In the genomic region with DNA sequence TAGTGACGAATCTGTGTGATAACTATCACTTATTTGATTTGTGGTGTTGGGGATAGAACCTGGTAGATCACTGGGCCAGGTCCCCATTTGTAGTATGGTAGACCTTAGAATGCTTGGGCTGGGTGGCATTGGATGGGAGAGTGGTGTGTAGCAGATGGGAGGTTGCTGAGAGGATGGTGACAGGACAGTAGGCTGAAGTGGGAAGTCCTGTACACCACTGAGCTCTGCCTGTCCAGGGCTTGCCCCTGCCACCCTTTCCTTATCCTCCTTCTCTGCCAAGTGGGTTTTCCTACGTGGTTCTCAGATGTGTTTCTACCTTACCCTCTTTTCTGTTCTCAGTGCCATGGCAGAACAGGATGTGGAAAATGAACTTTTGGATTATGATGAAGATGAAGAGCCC, we compare ENCODE assay signal across 20 mouse cellular contexts. TPM values are rescaled to one million over a fixed set of nuclear protein-coding genes. Genes with fewer than 3 reads are reported as not detected.
DNase-seq lines count a peak whose midpoint lies in the region; ATAC-seq and TF ChIP-seq lines count a peak whose summit lies in the region.
"Had no signal": no experiment of that assay in that cellular context is flagged by ENCODE, and none has a peak within 500 bp of the region (broad histone marks: within the 10 kb centered on the region; RNA-seq: fewer than 3 reads in every experiment).

No protein-coding gene starts in this region.

- H3K4me1 ChIP-seq in limb, embryonic 13.5 days, result peaks cover 20% of the 10 kb centered on the region
- H3K4me1 ChIP-seq in limb, embryonic 10.5 days, result peaks cover 17% of the 10 kb centered on the region
- H3K4me1 ChIP-seq in hindbrain, embryonic 13.5 days (replicated peaks), result peaks cover 23% of the 10 kb centered on the region

- H3K27ac ChIP-seq in limb, embryonic 13.5 days, result no peak overlapping the region
- H3K27ac ChIP-seq in limb, embryonic 10.5 days, result no peak overlapping the region
- no peak overlapping the region for H3K27ac ChIP-seq in hindbrain, embryonic 13.5 days
- H3K27ac ChIP-seq: embryonic facial prominence, embryonic 10.5 days; embryonic facial prominence, embryonic 12.5 days; forebrain, embryonic 13.5 days; forebrain, embryonic 15.5 days had no signal

- 0 out of 2 replicates have a peak overlapping the region, but pooled peaks have one; percentile 4 for H3K9ac ChIP-seq in limb, embryonic 13.5 days
- no peak overlapping the region for H3K9ac ChIP-seq in hindbrain, embryonic 13.5 days
- H3K9ac ChIP-seq: embryonic facial prominence, embryonic 12.5 days; forebrain, embryonic 13.5 days; forebrain, embryonic 15.5 days; forebrain, postnatal 0 days had no signal

- 77% methylated on average over 2 of the region's 2 CpGs for WGBS in limb, embryonic 13.5 days
- 88% methylated on average over 2 of the region's 2 CpGs for WGBS in limb, embryonic 10.5 days
- 99% methylated on average over 2 of the region's 2 CpGs for WGBS in hindbrain, embryonic 13.5 days

- peaks cover 63% of the 10 kb centered on the region for H3K79me2 ChIP-seq in C2C12 (ENCODE audit: control insufficient read depth, insufficient read depth)

- peaks cover 51% of the 10 kb centered on the region for H3K36me3 ChIP-seq in limb, embryonic 13.5 days
- peaks cover 51% of the 10 kb centered on the region for H3K36me3 ChIP-seq in limb, embryonic 10.5 days
- peaks cover 55% of the 10 kb centered on the region for H3K36me3 ChIP-seq in C2C12 (ENCODE audit: control insufficient read depth, insufficient read depth)
- peaks cover 48% of the 10 kb centered on the region for H3K36me3 ChIP-seq in hindbrain, embryonic 13.5 days

- no peak for TF ChIP-seq CTCF in C2C12 (IDR thresholded peaks at IDR 0.05; ENCODE audit: control insufficient read depth, insufficient read depth, insufficient read length)

- no peaks in the 10 kb centered on the region for H3K9me3 ChIP-seq in limb, embryonic 13.5 days
- no peaks in the 10 kb centered on the region for H3K9me3 ChIP-seq in limb, embryonic 10.5 days (replicated peaks)
- H3K9me3 ChIP-seq in hindbrain, embryonic 13.5 days, result no peaks in the 10 kb centered on the region
- H3K9me3 ChIP-seq: embryonic facial prominence, embryonic 10.5 days; embryonic facial prominence, embryonic 12.5 days; forebrain, embryonic 13.5 days; forebrain, embryonic 15.5 days had no signal

- H3ac ChIP-seq in C2C12 (ENCODE audit: control insufficient read depth, insufficient read length, low read depth), result peak overlapping the region; percentile 27

- H3K4me3 ChIP-seq in limb, embryonic 13.5 days, result no peak overlapping the region
- H3K4me3 ChIP-seq in limb, embryonic 10.5 days, result no peak overlapping the region
- no peak overlapping the region for H3K4me3 ChIP-seq in C2C12 (ENCODE audit: insufficient read depth, poor library complexity, severe bottlenecking)
- H3K4me3 ChIP-seq in hindbrain, embryonic 13.5 days, result no peak overlapping the region
- H3K4me3 ChIP-seq: embryonic facial prominence, embryonic 10.5 days; embryonic facial prominence, embryonic 12.5 days; forebrain, embryonic 13.5 days; forebrain, embryonic 15.5 days had no signal

- no peak for DNase-seq in limb, embryonic 10.5 days (ENCODE audit: low spot score)
- DNase-seq in B cell, adult 2 months, result peak; percentile 17 to 18
- peak; percentile 9 for DNase-seq in naive thymus-derived CD4-positive, alpha-beta T cell, adult 2 months (ENCODE audit: low read depth)
- DNase-seq in cerebellum, adult 11-12 months, result no peak
- DNase-seq: adrenal gland, adult 2 months; adrenal gland, postnatal 10 days; adrenal gland, postnatal 25 days; cerebellum, adult 11 months; cerebellum, adult 2 months; cerebellum, adult 9-10 months; cerebellum, postnatal 10 days; cerebellum, postnatal 25 days; forebrain, postnatal 0 days had no signal

- no peak for ATAC-seq in limb, embryonic 13.5 days (ENCODE audit: low FRiP score, low read depth)
- no peak for ATAC-seq in hindbrain, embryonic 13.5 days (ENCODE audit: low FRiP score)
- ATAC-seq: forebrain, embryonic 13.5 days; forebrain, embryonic 15.5 days; forebrain, postnatal 0 days had no signal

- H3K27me3 ChIP-seq in limb, embryonic 13.5 days, result no peaks in the 10 kb centered on the region
- no peaks in the 10 kb centered on the region for H3K27me3 ChIP-seq in limb, embryonic 10.5 days (ENCODE audit: low read depth, poor library complexity, severe bottlenecking)
- H3K27me3 ChIP-seq in C2C12 (ENCODE audit: control insufficient read depth, insufficient read depth, insufficient read length), result no peaks in the 10 kb centered on the region
- H3K27me3 ChIP-seq in hindbrain, embryonic 13.5 days, result no peaks in the 10 kb centered on the region
- H3K27me3 ChIP-seq: embryonic facial prominence, embryonic 12.5 days; forebrain, embryonic 13.5 days; forebrain, embryonic 15.5 days had no signal

- H3K4me2 ChIP-seq in limb, embryonic 13.5 days (replicated peaks), result no peak overlapping the region
- no peak overlapping the region for H3K4me2 ChIP-seq in hindbrain, embryonic 13.5 days
- H3K4me2 ChIP-seq: embryonic facial prominence, embryonic 12.5 days; forebrain, embryonic 13.5 days; forebrain, embryonic 15.5 days had no signal

- peaks cover 51% of the 10 kb centered on the region for H3K79me3 ChIP-seq in C2C12 (ENCODE audit: low read depth)

TF ChIP-seq in C2C12, 6 proteins besides CTCF, POLR2A, EP300 and RAD21:
- TF ChIP-seq MAX (IDR thresholded peaks at IDR 0.05) (no peak), CEBPB (IDR thresholded peaks at IDR 0.05; ENCODE audit: low read depth) (no peak)

RNA-seq across cellular contexts. Expression of a gene that starts 4.1 kb away (rescaled TPM):
- 138 and 143 TPM in 2 replicates for polyA plus RNA-seq in limb, embryonic 13.5 days (2015; fragmentation: Nextera tagmentation; extraction: Ambion mirVana)
- polyA plus RNA-seq in limb, embryonic 10.5 days (2016; fragmentation: Nextera tagmentation; extraction: Ambion mirVana), result 295 and 349 TPM in 2 replicates
- 271 TPM for polyA plus RNA-seq in C2C12 (2012; fragmentation: generic; extraction: Trizol)
- 116 and 119 TPM in 2 replicates for polyA plus RNA-seq in hindbrain, embryonic 13.5 days (2015; fragmentation: Nextera tagmentation; extraction: Ambion mirVana)

RNA-seq across cellular contexts. Expression of a gene that starts 20.1 kb away (rescaled TPM):
- 28.7 and 29.8 TPM in 2 replicates for polyA plus RNA-seq in limb, embryonic 13.5 days (2015; fragmentation: Nextera tagmentation; extraction: Ambion mirVana)
- 38.6 and 41.4 TPM in 2 replicates for polyA plus RNA-seq in limb, embryonic 10.5 days (2016; fragmentation: Nextera tagmentation; extraction: Ambion mirVana)
- 26.6 TPM for polyA plus RNA-seq in C2C12 (2012; fragmentation: generic; extraction: Trizol)
- polyA plus RNA-seq in hindbrain, embryonic 13.5 days (2015; fragmentation: Nextera tagmentation; extraction: Ambion mirVana), result 20.7 and 23.7 TPM in 2 replicates

RNA-seq across cellular contexts. Expression of a gene that starts 22.1 kb away (rescaled TPM):
- 35.8 and 39.8 TPM in 2 replicates for polyA plus RNA-seq in limb, embryonic 13.5 days (2015; fragmentation: Nextera tagmentation; extraction: Ambion mirVana)
- polyA plus RNA-seq in limb, embryonic 10.5 days (2016; fragmentation: Nextera tagmentation; extraction: Ambion mirVana), result 15.6 and 25.8 TPM in 2 replicates
- 114 TPM for polyA plus RNA-seq in C2C12 (2012; fragmentation: generic; extraction: Trizol)
- polyA plus RNA-seq in hindbrain, embryonic 13.5 days (2015; fragmentation: Nextera tagmentation; extraction: Ambion mirVana), result 12.3 and 13.0 TPM in 2 replicates

RNA-seq across cellular contexts. Expression of a gene that starts 52.6 kb away (rescaled TPM):
- 0.89 and 1.2 TPM in 2 replicates for polyA plus RNA-seq in limb, embryonic 13.5 days (2015; fragmentation: Nextera tagmentation; extraction: Ambion mirVana)
- polyA plus RNA-seq in limb, embryonic 10.5 days (2016; fragmentation: Nextera tagmentation; extraction: Ambion mirVana), result 0.64 TPM in 2 replicates
- 0.56 TPM for polyA plus RNA-seq in C2C12 (2012; fragmentation: generic; extraction: Trizol)
- 0.38 and 0.70 TPM in 2 replicates for polyA plus RNA-seq in hindbrain, embryonic 13.5 days (2015; fragmentation: Nextera tagmentation; extraction: Ambion mirVana)

Comparison
In these comparisons a context has a peak if more than half of its experiments do, and no peak if none do; other contexts are left out.
1. DNase-seq: peak in B cell, adult 2 months (2 of 2) and naive thymus-derived CD4-positive, alpha-beta T cell, adult 2 months (single experiment); none in limb, embryonic 10.5 days (single experiment) and cerebellum, adult 11-12 months (single experiment).